In the genomic region with DNA sequence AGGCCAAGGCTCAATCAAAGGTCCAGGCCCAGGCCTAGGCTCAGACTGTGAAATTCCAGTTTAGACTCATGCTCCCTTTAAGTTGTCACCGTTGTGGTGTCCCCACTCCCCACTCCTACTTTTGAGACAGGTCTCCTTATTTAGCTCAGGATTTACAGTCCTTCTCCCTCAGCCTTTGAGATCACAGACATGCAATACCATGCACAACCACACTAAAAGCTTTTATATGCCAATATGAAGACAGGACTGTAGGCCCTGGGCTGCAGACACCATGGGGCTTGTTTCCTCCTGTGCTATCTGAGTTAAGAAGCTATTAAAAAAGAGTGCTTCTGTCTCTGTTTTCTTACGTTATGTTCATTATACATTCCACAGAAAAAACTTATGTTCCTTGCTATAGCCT, we compare ENCODE assay signal across 17 mouse cellular contexts. TPM values are rescaled to one million over a fixed set of nuclear protein-coding genes. Genes with fewer than 3 reads are reported as not detected.
DNase-seq lines count a peak whose midpoint lies in the region; ATAC-seq and TF ChIP-seq lines count a peak whose summit lies in the region.
"Had no signal": no experiment of that assay in that cellular context is flagged by ENCODE, and none has a peak within 500 bp of the region (broad histone marks: within the 10 kb centered on the region; RNA-seq: fewer than 3 reads in every experiment).

No protein-coding gene starts in this region.

- WGBS in forebrain, postnatal 0 days, result 92% methylated on average over 2 of the region's 2 CpGs
- 91% methylated on average over 2 of the region's 2 CpGs for WGBS in forebrain, embryonic 13.5 days
- WGBS in lung, embryonic 14.5 days, result 79% methylated on average over 2 of the region's 2 CpGs

- in situ Hi-C loops in Patski (cut with MboI; ENCODE audit: low pct_unique_long_range_greater_than_20kb), result no loop called here

- DNase-seq in forebrain, postnatal 0 days, result no peak
- DNase-seq in lung, embryonic 14.5 days, result peak; percentile 9
- DNase-seq in lung, postnatal 10 days, result no peak
- DNase-seq in Patski (ENCODE audit: low read depth, low spot score), result no peak
- peak; percentile 30 for DNase-seq in retina, postnatal 1 day
- DNase-seq in adrenal gland, adult (ENCODE audit: inconsistent age in 2 of 2, low spot score in 1 of 2), result no peak
- DNase-seq in heart, postnatal 10 days, result no peak
- DNase-seq: adrenal gland, postnatal 14 days; cerebellum, adult 2 months; kidney, adult 18-20 months; kidney, postnatal 4 days; thymus, postnatal 25 days had no signal

- POLR2A ChIA-PET in Patski (lab: Charles Lee), result no interaction called here

- no peaks in the 10 kb centered on the region for H3K9me3 ChIP-seq in forebrain, postnatal 0 days (ENCODE audit: low read length)
- H3K9me3 ChIP-seq in forebrain, embryonic 13.5 days (replicated peaks), result no peaks in the 10 kb centered on the region
- no peaks in the 10 kb centered on the region for H3K9me3 ChIP-seq in lung, embryonic 14.5 days (ENCODE audit: low read depth, low read length)
- H3K9me3 ChIP-seq: forebrain, embryonic 12.5 days; heart, embryonic 15.5 days; hindbrain, embryonic 13.5 days; limb, embryonic 13.5 days had no signal

- H3K27ac ChIP-seq in forebrain, postnatal 0 days (ENCODE audit: low read depth, low read length), result no peak overlapping the region
- no peak overlapping the region for H3K27ac ChIP-seq in forebrain, embryonic 13.5 days
- no peak overlapping the region for H3K27ac ChIP-seq in lung, embryonic 14.5 days (ENCODE audit: low read depth)
- H3K27ac ChIP-seq: forebrain, embryonic 12.5 days; heart, embryonic 15.5 days; hindbrain, embryonic 13.5 days; limb, embryonic 13.5 days had no signal

- TF ChIP-seq CTCF in forebrain, postnatal 0 days (IDR thresholded peaks at IDR 0.05; ENCODE audit: low read depth), result peak; percentile 39
- peak; percentile 21; the same call in 1 of the 2 replicates for TF ChIP-seq CTCF in lung, embryonic 14.5 days (IDR thresholded peaks at IDR 0.05; ENCODE audit: low read depth)
- TF ChIP-seq CTCF in Patski (IDR thresholded peaks at IDR 0.05), result peak; percentile 21

- no peak overlapping the region for H3K4me2 ChIP-seq in forebrain, postnatal 0 days (ENCODE audit: low read depth)
- no peak overlapping the region for H3K4me2 ChIP-seq in forebrain, embryonic 13.5 days
- no peak overlapping the region for H3K4me2 ChIP-seq in lung, embryonic 14.5 days
- H3K4me2 ChIP-seq: forebrain, embryonic 12.5 days; heart, embryonic 15.5 days; hindbrain, embryonic 13.5 days; limb, embryonic 13.5 days had no signal

- H3K9ac ChIP-seq in forebrain, postnatal 0 days, result no peak overlapping the region
- no peak overlapping the region for H3K9ac ChIP-seq in forebrain, embryonic 13.5 days
- H3K9ac ChIP-seq in lung, embryonic 14.5 days, result no peak overlapping the region
- H3K9ac ChIP-seq: forebrain, embryonic 12.5 days; heart, embryonic 15.5 days; hindbrain, embryonic 13.5 days; limb, embryonic 13.5 days had no signal

- peaks cover 9% of the 10 kb centered on the region for H3K36me3 ChIP-seq in forebrain, postnatal 0 days (ENCODE audit: insufficient read depth)
- H3K36me3 ChIP-seq in forebrain, embryonic 13.5 days (ENCODE audit: poor library complexity, severe bottlenecking), result peaks cover 7% of the 10 kb centered on the region
- peaks cover 8% of the 10 kb centered on the region for H3K36me3 ChIP-seq in lung, embryonic 14.5 days (ENCODE audit: insufficient read depth)

- no peaks in the 10 kb centered on the region for H3K27me3 ChIP-seq in forebrain, postnatal 0 days (ENCODE audit: insufficient read depth, low read length)
- H3K27me3 ChIP-seq in forebrain, embryonic 13.5 days, result no peaks in the 10 kb centered on the region
- H3K27me3 ChIP-seq in lung, embryonic 14.5 days (ENCODE audit: insufficient read depth, low read length), result no peaks in the 10 kb centered on the region
- H3K27me3 ChIP-seq in Patski, result no peaks in the 10 kb centered on the region
- H3K27me3 ChIP-seq: forebrain, embryonic 12.5 days; heart, embryonic 15.5 days; hindbrain, embryonic 13.5 days; limb, embryonic 13.5 days had no signal

- H3K4me3 ChIP-seq in forebrain, postnatal 0 days (ENCODE audit: low read depth, low read length), result no peak overlapping the region
- no peak overlapping the region for H3K4me3 ChIP-seq in forebrain, embryonic 13.5 days
- H3K4me3 ChIP-seq in lung, embryonic 14.5 days (ENCODE audit: low read depth, low read length), result no peak overlapping the region
- H3K4me3 ChIP-seq: forebrain, embryonic 12.5 days; heart, embryonic 15.5 days; hindbrain, embryonic 13.5 days; limb, embryonic 13.5 days had no signal

- intact Hi-C loops in heart, postnatal 10 days (cut with DNase I), result loop anchor here (5.0 kb wide), 1 partner anchor 80 kb away; a partner anchor contains a TSS

- no peaks in the 10 kb centered on the region for H3K4me1 ChIP-seq in forebrain, postnatal 0 days (ENCODE audit: insufficient read depth)
- H3K4me1 ChIP-seq in forebrain, embryonic 13.5 days, result peaks cover 11% of the 10 kb centered on the region
- no peaks in the 10 kb centered on the region for H3K4me1 ChIP-seq in lung, embryonic 14.5 days (ENCODE audit: insufficient read depth)

- ATAC-seq in forebrain, postnatal 0 days, result no peak
- no peak for ATAC-seq in forebrain, embryonic 13.5 days
- no peak for ATAC-seq in lung, embryonic 14.5 days (ENCODE audit: insufficient read depth)
- no peak for ATAC-seq in Patski

- CTCF ChIA-PET in Patski (lab: Charles Lee), result no interaction called here

RNA-seq across cellular contexts. Expression of a gene that starts 1.5 kb away (rescaled TPM):
- total RNA-seq in forebrain, postnatal 0 days (2014; rRNA removed), result 21.8 and 24.7 TPM in 2 replicates
- 54.1 and 59.9 TPM in 2 replicates for polyA plus RNA-seq in forebrain, postnatal 0 days (2015; fragmentation: Nextera tagmentation; extraction: Ambion mirVana)
- 42.5 and 45.7 TPM in 2 replicates for polyA plus RNA-seq in forebrain, embryonic 13.5 days (2015; fragmentation: Nextera tagmentation; extraction: Ambion mirVana)
- 43.5 and 45.2 TPM in 2 replicates for polyA plus RNA-seq in lung, embryonic 14.5 days (2014; fragmentation: Nextera tagmentation; extraction: Ambion mirVana)
- 23.1 TPM for polyA plus RNA-seq in Patski (2021)
- 10 to 100 TPM; 19.2 to 20.3 TPM for total RNA-seq in heart, postnatal 10 days (2021)

RNA-seq across cellular contexts. Expression of a gene that starts 22.6 kb away (rescaled TPM):
- 45.4 and 53.2 TPM in 2 replicates for total RNA-seq in forebrain, postnatal 0 days (2014; rRNA removed)
- 19.6 and 22.9 TPM in 2 replicates for polyA plus RNA-seq in forebrain, postnatal 0 days (2015; fragmentation: Nextera tagmentation; extraction: Ambion mirVana)
- 17.4 and 17.9 TPM in 2 replicates for polyA plus RNA-seq in forebrain, embryonic 13.5 days (2015; fragmentation: Nextera tagmentation; extraction: Ambion mirVana)
- 7.9 and 9.1 TPM in 2 replicates for polyA plus RNA-seq in lung, embryonic 14.5 days (2014; fragmentation: Nextera tagmentation; extraction: Ambion mirVana)
- polyA plus RNA-seq in Patski (2021), result 14.4 TPM
- 10 to 100 TPM; 13.9 to 14.9 TPM for total RNA-seq in heart, postnatal 10 days (2021)

RNA-seq across cellular contexts. Expression of a gene that starts 23.5 kb away (rescaled TPM):
- 33.1 and 33.4 TPM in 2 replicates for total RNA-seq in forebrain, postnatal 0 days (2014; rRNA removed)
- polyA plus RNA-seq in forebrain, postnatal 0 days (2015; fragmentation: Nextera tagmentation; extraction: Ambion mirVana), result 43.3 and 44.1 TPM in 2 replicates
- polyA plus RNA-seq in forebrain, embryonic 13.5 days (2015; fragmentation: Nextera tagmentation; extraction: Ambion mirVana), result 81.6 and 88.2 TPM in 2 replicates
- polyA plus RNA-seq in lung, embryonic 14.5 days (2014; fragmentation: Nextera tagmentation; extraction: Ambion mirVana), result 87.2 and 95.9 TPM in 2 replicates
- 62.3 TPM for polyA plus RNA-seq in Patski (2021)
- total RNA-seq in heart, postnatal 10 days (2021), result 10 to 100 TPM; 92.0 to 98.7 TPM

Comparison
In these comparisons a context has a peak if more than half of its experiments do, and no peak if none do; other contexts are left out.
1. DNase-seq: peak in lung, embryonic 14.5 days (single experiment) and retina, postnatal 1 day (single experiment); none in forebrain, postnatal 0 days (single experiment), lung, postnatal 10 days (single experiment), Patski (single experiment), adrenal gland, adult (0 of 2) and heart, postnatal 10 days (0 of 2).
2. Peak in every context shown above with its lines, with median percentiles within 50 percentile points of each other: CTCF ChIP-seq.